Mouse (Mus musculus) forebrain, embryonic 12.5 days (tissue): ENCODE data around the gene Arrdc1. TPM values are rescaled to one million over a fixed set of nuclear protein-coding genes. Genes with fewer than 3 reads are reported as not detected.

ENCODE experiments used
- ATAC-seq: fragments of 200-750 bp; cut with Nextera tagmentation; 2 replicates; pipeline ENCODE4 v1.8.0; 2017; ENCODE audit warnings: moderate TSS enrichment; ENCODE audit not compliant: low FRiP score
- H3K27ac ChIP-seq: fragments of 300-500 bp; sonication (generic); 2 replicates; pipeline ENCODE4 v1.5.1; 2016; ENCODE audit warnings: mild to moderate bottlenecking
- H3K27me3 ChIP-seq: fragments of 300-500 bp; sonication (generic); 2 replicates; pipeline ENCODE4 v1.6.1; 2016; ENCODE audit warnings: mild to moderate bottlenecking
- H3K36me3 ChIP-seq: fragments of 300-500 bp; sonication (generic); replicated peaks from 2 replicates; pipeline ENCODE4 v1.6.1; 2016; ENCODE audit warnings: mild to moderate bottlenecking
- H3K4me1 ChIP-seq: fragments of 300-500 bp; sonication (generic); 2 replicates; pipeline ENCODE4 v1.6.1; 2016
- H3K4me2 ChIP-seq: fragments of 300-500 bp; sonication (generic); 2 replicates; pipeline ENCODE4 v1.6.1; 2016; ENCODE audit warnings: mild to moderate bottlenecking, moderate library complexity
- H3K4me3 ChIP-seq: fragments of 300-500 bp; sonication (generic); replicated peaks from 2 replicates; pipeline ENCODE4 v1.5.1; 2016; ENCODE audit warnings: mild to moderate bottlenecking
- H3K9ac ChIP-seq: fragments of 300-500 bp; sonication (generic); 2 replicates; pipeline ENCODE4 v1.6.1; 2016; ENCODE audit warnings: mild to moderate bottlenecking
- H3K9me3 ChIP-seq: fragments of 300-500 bp; sonication (generic); 2 replicates; pipeline ENCODE4 v1.6.1; 2016
- WGBS: fragments of 180-500 bp; shearing (Covaris S2); methylation state at CpG from one replicate; pipeline ENCODE4 v1.1.7; 2016; 5-methylcytosine and 5-hydroxymethylcytosine counted together
- microRNA-seq: library from miRNA; unstranded; fragments of <30 nt; microRNA quantifications from one replicate; pipeline ENCODE4, GENCODE M21; 2017
- polyA plus RNA-seq: library from polyadenylated mRNA; unstranded; fragments of >200 nt; fragmentation: Nextera tagmentation; extraction: Ambion mirVana; gene quantifications from 2 replicates; pipeline ENCODE4 v1.2.1, GENCODE M21; 2016

Arrdc1 gene
- polyA plus RNA-seq, 1 experiment from 2014 or later: 15.2 TPM

GRCm38 (mm10) chr2:24890541-24891447 is 44.3 kb downstream of the Arrdc1 start:
- WGBS: 76% methylated on average over 6 of the region's 6 CpGs
- Histone ChIP-seq H3K9me3 (no peaks in the 10 kb centered on the region), H3K4me1 (peaks cover 10% of the 10 kb centered on the region; the same call in 1 of the 2 replicates), H3K4me2 (no peak overlapping the region), H3K36me3 (peaks cover 9% of the 10 kb centered on the region; the same call in 1 of the 2 replicates), H3K27me3 (no peaks in the 10 kb centered on the region), H3K4me3 (no peak overlapping the region), H3K9ac (no peak overlapping the region), H3K27ac (no peak overlapping the region)
- ATAC-seq: no peak

GRCm38 (mm10) chr2:24888895-24889294 is 46.2 kb downstream of the Arrdc1 start:
- Histone ChIP-seq H3K36me3 (peaks cover 18% of the 10 kb centered on the region), H3K4me2 (no peak overlapping the region), H3K27ac (no peak overlapping the region), H3K4me1 (peaks cover 7% of the 10 kb centered on the region; the same call in 1 of the 2 replicates), H3K9ac (no peak overlapping the region), H3K27me3 (no peaks in the 10 kb centered on the region), H3K4me3 (no peak overlapping the region), H3K9me3 (no peaks in the 10 kb centered on the region)
- WGBS: 90% methylated on average over 5 of the region's 5 CpGs
- no peak for ATAC-seq

GRCm38 (mm10) chr2:24880686-24881085 is 54.4 kb downstream of the Arrdc1 start:
- Histone ChIP-seq H3K36me3 (peaks cover 57% of the 10 kb centered on the region), H3K9ac (no peak overlapping the region), H3K27me3 (no peaks in the 10 kb centered on the region), H3K4me2 (no peak overlapping the region), H3K27ac (no peak overlapping the region), H3K9me3 (no peaks in the 10 kb centered on the region), H3K4me3 (no peak overlapping the region), H3K4me1 (no peaks in the 10 kb centered on the region)
- no peak for ATAC-seq
- WGBS: 93% methylated on average over 2 of the region's 2 CpGs

Small RNA genes within 50 kb of the gene (microRNA-seq; reads per million reads assigned to microRNA genes)
- gene Gm22875: not detected

Other genes starting within 250 kb of the Arrdc1 start
- gene Cacna1b, start 172.1 kb downstream of the Arrdc1 start, polyA plus RNA-seq: 3.0 and 5.8 TPM in 2 replicates
- gene Ehmt1, start 15.6 kb downstream of the Arrdc1 start, polyA plus RNA-seq: 147 and 148 TPM in 2 replicates
- 21.8 and 21.9 TPM in 2 replicates for gene Zmynd19, start 14.5 kb upstream of the Arrdc1 start, polyA plus RNA-seq
- 31.2 and 34.1 TPM in 2 replicates for gene Dph7, start 27.1 kb upstream of the Arrdc1 start, polyA plus RNA-seq
- 132 and 143 TPM in 2 replicates for gene Mrpl41, start 39.8 kb upstream of the Arrdc1 start, polyA plus RNA-seq
- 3.3 and 4.4 TPM in 2 replicates for gene Pnpla7, start 40.8 kb upstream of the Arrdc1 start, polyA plus RNA-seq
- 103 and 112 TPM in 2 replicates for gene Nsmf, start 119.1 kb upstream of the Arrdc1 start, polyA plus RNA-seq
- gene Entpd8, start 145.1 kb upstream of the Arrdc1 start, polyA plus RNA-seq: not detected in 2 replicates
- gene Noxa1, start 159.9 kb upstream of the Arrdc1 start, polyA plus RNA-seq: 0.24 TPM in 1 of 2 replicates, not detected in the other
- gene Nrarp, start 245.5 kb upstream of the Arrdc1 start, polyA plus RNA-seq: 76.8 and 81.0 TPM in 2 replicates